Mouse (Mus musculus): ENCODE results near the gene Zfp52. TPM values are rescaled to one million over a fixed set of nuclear protein-coding genes. Genes with fewer than 3 reads are reported as not detected.

The Zfp52 gene
- 0.83 and 0.88 TPM in 2 replicates for polyA plus RNA-seq (2012; rRNA removed)

DNA sequence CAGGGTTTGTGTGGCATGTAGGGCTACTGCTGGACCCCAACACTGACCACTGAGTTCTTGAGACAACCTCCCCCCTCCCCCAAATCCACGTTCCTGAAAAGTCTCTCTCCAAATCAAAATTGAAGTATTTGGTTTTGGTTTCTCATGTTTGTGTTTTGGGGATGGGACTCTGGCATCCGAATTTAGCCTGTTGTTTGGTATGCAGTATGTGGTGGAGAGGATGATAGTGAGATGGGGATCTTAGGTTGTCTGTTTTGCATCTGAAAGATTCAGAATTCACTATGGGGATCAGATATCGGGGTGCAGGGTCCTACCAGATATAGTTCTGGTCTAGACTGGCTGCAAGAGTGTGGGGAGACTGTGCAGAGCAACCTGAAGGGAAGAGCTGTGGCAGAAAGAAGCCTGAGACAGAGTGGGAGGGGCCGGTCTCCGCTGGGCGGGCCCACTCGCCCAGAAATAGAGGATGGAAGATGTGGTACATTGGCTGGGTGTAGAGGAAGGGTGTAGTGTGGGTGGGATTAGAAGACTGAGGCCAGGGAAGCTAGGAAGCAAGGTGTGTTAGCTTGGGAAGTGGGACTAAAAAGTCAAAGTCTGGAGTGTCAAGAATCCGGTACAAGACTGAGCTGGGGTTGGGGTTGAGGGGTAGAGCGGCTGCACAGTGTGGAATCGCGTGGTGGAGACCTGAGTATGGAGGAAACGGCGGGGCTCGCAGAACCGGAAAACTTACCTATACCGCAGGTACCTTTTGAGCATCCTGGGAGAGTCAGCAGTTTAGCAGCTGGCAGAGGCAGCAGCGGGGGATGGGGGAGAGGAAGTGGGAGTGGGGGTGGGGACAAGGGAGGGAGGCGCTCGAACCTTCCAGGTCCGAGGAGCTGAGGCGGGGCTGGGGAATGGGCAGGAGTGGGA is at the start of gene Zfp52:
TSS of gene Zfp52 (plus strand) at position 444 of the 906 bp plus-strand sequence.

DNA sequence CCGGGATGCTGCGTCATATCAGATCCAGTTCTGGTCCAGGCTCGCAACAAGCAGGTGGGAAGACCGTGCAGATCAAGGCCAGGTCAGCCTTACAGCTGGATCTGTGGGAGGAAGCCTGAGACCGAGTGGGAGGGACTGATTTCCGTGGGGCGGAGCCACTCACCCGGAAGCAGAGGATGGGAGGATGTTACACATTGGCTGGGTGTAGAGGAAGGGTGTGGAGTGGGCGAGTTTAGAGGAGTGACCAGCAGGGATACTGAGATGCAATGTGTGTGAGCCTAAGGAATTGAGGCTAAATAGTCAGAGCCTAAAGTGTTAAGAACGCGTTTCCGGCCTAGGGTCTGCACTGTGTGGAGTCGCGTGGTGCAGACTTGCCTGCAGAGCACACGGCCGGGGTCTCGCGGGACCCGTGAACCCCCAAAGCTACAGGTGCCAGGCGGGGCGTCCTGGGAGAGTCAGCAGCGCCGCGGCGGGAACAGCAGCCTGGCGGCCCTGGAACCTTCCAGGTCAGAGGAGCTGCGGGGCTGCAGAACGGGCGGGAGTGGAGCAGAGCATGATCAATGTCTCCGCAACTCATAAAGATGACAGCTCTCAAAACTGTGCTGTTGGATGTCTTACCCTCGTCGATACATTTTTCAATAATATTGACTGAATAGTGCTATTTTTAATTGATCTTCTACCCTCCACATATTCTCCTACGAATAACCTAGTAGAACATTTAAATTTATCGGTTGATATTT is 46.4 kb upstream of the Zfp52 start, which contains the start of gene Zfp53:
TSS of gene Zfp53 (plus strand) at position 239 of the 740 bp plus-strand sequence.

DNA sequence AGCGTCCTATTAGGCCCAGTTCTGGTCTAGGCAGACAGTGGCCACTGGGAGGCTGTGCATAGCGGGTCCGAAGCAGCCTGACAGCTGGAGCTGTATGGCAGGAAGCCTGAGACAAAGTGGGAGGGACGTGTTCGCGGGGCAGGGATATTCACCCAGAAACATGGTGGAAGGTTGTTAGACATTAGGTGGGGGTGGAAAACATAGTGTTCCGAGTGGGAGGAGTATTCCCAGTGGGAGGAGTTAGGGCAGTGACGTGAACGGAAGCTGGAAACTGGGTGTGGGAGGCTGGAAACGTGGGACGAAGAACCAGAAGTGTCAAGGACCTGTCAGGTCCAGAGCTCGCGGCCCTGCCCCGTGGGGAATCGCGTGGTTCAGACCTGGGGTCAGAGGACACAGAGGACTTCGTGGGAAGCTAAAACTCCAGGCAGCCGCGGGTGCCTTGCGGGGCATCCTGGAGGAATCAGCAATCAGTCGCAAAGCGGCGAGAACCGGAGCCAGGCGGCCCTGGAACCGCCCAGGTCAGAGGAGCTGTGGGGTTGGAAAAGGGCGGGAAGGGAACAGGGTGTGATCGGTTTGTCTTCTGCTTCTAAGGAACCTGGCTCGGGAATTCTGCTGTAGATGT is 31.5 kb downstream of the Zfp52 start, which contains the start of gene Zfp948:
TSS of gene Zfp948 (plus strand) at position 281 of the 622 bp plus-strand sequence.

Other genes with a start within 250 kb of the Zfp52 start
- gene Vmn1r237, start 223.7 kb upstream of the Zfp52 start, polyA plus RNA-seq (2012; rRNA removed): not detected in 2 replicates
- gene Zfp677, start 151.8 kb upstream of the Zfp52 start, polyA plus RNA-seq (2012; rRNA removed): 0.08 and 0.20 TPM in 2 replicates
- gene Zfp54, start 112.3 kb upstream of the Zfp52 start, polyA plus RNA-seq (2012; rRNA removed): 0.67 and 0.75 TPM in 2 replicates
- 0.33 and 0.44 TPM in 2 replicates for gene Zfp51, start 85.2 kb upstream of the Zfp52 start, polyA plus RNA-seq (2012; rRNA removed)
- gene Zfp53, start 46.5 kb upstream of the Zfp52 start, polyA plus RNA-seq (2012; rRNA removed): 2.2 and 2.9 TPM in 2 replicates
- 0.79 and 0.86 TPM in 2 replicates for gene Zfp948, start 31.5 kb downstream of the Zfp52 start, polyA plus RNA-seq (2012; rRNA removed)
- gene Zfp983, start 115.1 kb downstream of the Zfp52 start, polyA plus RNA-seq (2012; rRNA removed): 0.43 and 0.68 TPM in 2 replicates
- gene Gm10226, start 156.3 kb downstream of the Zfp52 start, polyA plus RNA-seq (2012; rRNA removed): not detected in 2 replicates
- gene Zfp760, start 172.2 kb downstream of the Zfp52 start, polyA plus RNA-seq (2012; rRNA removed): 0.58 TPM in 2 replicates
- gene Zfp229, start 195.3 kb downstream of the Zfp52 start, polyA plus RNA-seq (2012; rRNA removed): 2.0 and 2.6 TPM in 2 replicates

All from ovary, adult 2 months (tissue).